In genomic region chr1:89234895-89235294, GRCm38 (mm10) we compare ENCODE assay signal across 9 mouse cellular contexts.
DNase-seq lines count a peak whose midpoint lies in the region; ATAC-seq lines count a peak whose summit lies in the region.
"Had no signal": no experiment of that assay in that cellular context is flagged by ENCODE, and none has a peak within 500 bp of the region (broad histone marks: within the 10 kb centered on the region; RNA-seq: fewer than 3 reads in every experiment).

No protein-coding gene starts in this region.

- no peak overlapping the region for H3K27ac ChIP-seq in hindbrain, embryonic 13.5 days
- H3K27ac ChIP-seq in hindbrain, embryonic 11.5 days (ENCODE audit: low read depth, low read length), result no peak overlapping the region
- H3K27ac ChIP-seq in forebrain, embryonic 16.5 days (ENCODE audit: low read length), result no peak overlapping the region
- no peak overlapping the region for H3K27ac ChIP-seq in kidney, embryonic 14.5 days (ENCODE audit: low read depth, low read length)
- H3K27ac ChIP-seq: intestine, embryonic 15.5 days; macrophage had no signal

- H3K4me3 ChIP-seq in hindbrain, embryonic 13.5 days, result no peak overlapping the region
- no peak overlapping the region for H3K4me3 ChIP-seq in hindbrain, embryonic 11.5 days (ENCODE audit: low read depth, low read length)
- H3K4me3 ChIP-seq in forebrain, embryonic 16.5 days (replicated peaks; ENCODE audit: low read length), result no peak overlapping the region
- H3K4me3 ChIP-seq in kidney, embryonic 14.5 days (ENCODE audit: low read length), result no peak overlapping the region
- H3K4me3 ChIP-seq: intestine, embryonic 15.5 days had no signal

- no peaks in the 10 kb centered on the region for H3K36me3 ChIP-seq in hindbrain, embryonic 13.5 days
- H3K36me3 ChIP-seq in hindbrain, embryonic 11.5 days (ENCODE audit: control insufficient read depth, insufficient read depth, low read length), result no peaks in the 10 kb centered on the region
- H3K36me3 ChIP-seq in forebrain, embryonic 16.5 days (ENCODE audit: control insufficient read depth, insufficient read depth), result no peaks in the 10 kb centered on the region
- no peaks in the 10 kb centered on the region for H3K36me3 ChIP-seq in kidney, embryonic 14.5 days (ENCODE audit: control insufficient read depth, insufficient read depth, low read length)
- H3K36me3 ChIP-seq: intestine, embryonic 15.5 days had no signal

- peak; percentile 47 for ATAC-seq in hindbrain, embryonic 13.5 days (ENCODE audit: low FRiP score)
- ATAC-seq in hindbrain, embryonic 11.5 days (ENCODE audit: low FRiP score), result no peak
- peak; percentile 3; the same call in 1 of the 2 replicates for ATAC-seq in forebrain, embryonic 16.5 days
- ATAC-seq in kidney, embryonic 14.5 days (ENCODE audit: low FRiP score, low TSS enrichment), result peak; percentile 71

- no peaks in the 10 kb centered on the region for H3K9me3 ChIP-seq in hindbrain, embryonic 13.5 days
- H3K9me3 ChIP-seq in hindbrain, embryonic 11.5 days (ENCODE audit: control insufficient read depth, low read length), result no peaks in the 10 kb centered on the region
- no peaks in the 10 kb centered on the region for H3K9me3 ChIP-seq in forebrain, embryonic 16.5 days (ENCODE audit: control insufficient read depth, low read length)
- H3K9me3 ChIP-seq in kidney, embryonic 14.5 days (ENCODE audit: control insufficient read depth, low read length), result no peaks in the 10 kb centered on the region
- H3K9me3 ChIP-seq: intestine, embryonic 15.5 days had no signal

- no peak for DNase-seq in hindbrain, embryonic 11.5 days (ENCODE audit: low spot score)
- DNase-seq in lung, postnatal 14 days, result peak; percentile 61
- DNase-seq in embryo, embryonic 9.5 days (ENCODE audit: extremely low spot score), result no peak
- DNase-seq in urinary bladder, postnatal 10 days (ENCODE audit: low spot score), result no peak

- WGBS in hindbrain, embryonic 13.5 days, result 69% methylated on average over 8 of the region's 8 CpGs
- WGBS in hindbrain, embryonic 11.5 days, result 82% methylated on average over 8 of the region's 8 CpGs
- WGBS in forebrain, embryonic 16.5 days, result 78% methylated on average over 8 of the region's 8 CpGs
- 37% methylated on average over 8 of the region's 8 CpGs for WGBS in kidney, embryonic 14.5 days

- no peak overlapping the region for H3K9ac ChIP-seq in hindbrain, embryonic 13.5 days
- no peak overlapping the region for H3K9ac ChIP-seq in hindbrain, embryonic 11.5 days (ENCODE audit: low read depth, low read length)
- H3K9ac ChIP-seq in forebrain, embryonic 16.5 days (replicated peaks; ENCODE audit: low read depth, low read length), result no peak overlapping the region
- H3K9ac ChIP-seq in kidney, embryonic 14.5 days (ENCODE audit: low read depth, low read length), result no peak overlapping the region
- H3K9ac ChIP-seq: intestine, embryonic 15.5 days had no signal

- H3K4me2 ChIP-seq in hindbrain, embryonic 13.5 days, result no peak overlapping the region
- H3K4me2 ChIP-seq in hindbrain, embryonic 11.5 days (replicated peaks; ENCODE audit: low read depth, low read length), result no peak overlapping the region
- H3K4me2 ChIP-seq in forebrain, embryonic 16.5 days (ENCODE audit: low read length), result no peak overlapping the region
- H3K4me2 ChIP-seq in kidney, embryonic 14.5 days (replicated peaks; ENCODE audit: low read depth, low read length), result no peak overlapping the region
- H3K4me2 ChIP-seq: intestine, embryonic 15.5 days had no signal

- peaks cover 16% of the 10 kb centered on the region for H3K4me1 ChIP-seq in hindbrain, embryonic 13.5 days (replicated peaks)
- H3K4me1 ChIP-seq in hindbrain, embryonic 11.5 days (replicated peaks; ENCODE audit: control insufficient read depth, insufficient read depth, low read length), result peaks cover 2% of the 10 kb centered on the region; the same call in 1 of the 2 replicates
- H3K4me1 ChIP-seq in forebrain, embryonic 16.5 days (replicated peaks; ENCODE audit: control insufficient read depth, insufficient read depth, low read length), result peaks cover 22% of the 10 kb centered on the region
- no peaks in the 10 kb centered on the region for H3K4me1 ChIP-seq in kidney, embryonic 14.5 days (ENCODE audit: control insufficient read depth, insufficient read depth, low read length)
- H3K4me1 ChIP-seq: intestine, embryonic 15.5 days had no signal

- 0 out of 2 replicates have a peak, but pooled peaks cover 7% of the 10 kb centered on the region for H3K27me3 ChIP-seq in hindbrain, embryonic 13.5 days
- H3K27me3 ChIP-seq in hindbrain, embryonic 11.5 days (ENCODE audit: control insufficient read depth, insufficient read depth, low read length), result no peaks in the 10 kb centered on the region
- H3K27me3 ChIP-seq in forebrain, embryonic 16.5 days (replicated peaks; ENCODE audit: control insufficient read depth, insufficient read depth, low read length), result no peaks in the 10 kb centered on the region
- no peaks in the 10 kb centered on the region for H3K27me3 ChIP-seq in kidney, embryonic 14.5 days (ENCODE audit: control insufficient read depth, insufficient read depth, low read length)
- H3K27me3 ChIP-seq: intestine, embryonic 15.5 days had no signal
